In the genomic region with DNA sequence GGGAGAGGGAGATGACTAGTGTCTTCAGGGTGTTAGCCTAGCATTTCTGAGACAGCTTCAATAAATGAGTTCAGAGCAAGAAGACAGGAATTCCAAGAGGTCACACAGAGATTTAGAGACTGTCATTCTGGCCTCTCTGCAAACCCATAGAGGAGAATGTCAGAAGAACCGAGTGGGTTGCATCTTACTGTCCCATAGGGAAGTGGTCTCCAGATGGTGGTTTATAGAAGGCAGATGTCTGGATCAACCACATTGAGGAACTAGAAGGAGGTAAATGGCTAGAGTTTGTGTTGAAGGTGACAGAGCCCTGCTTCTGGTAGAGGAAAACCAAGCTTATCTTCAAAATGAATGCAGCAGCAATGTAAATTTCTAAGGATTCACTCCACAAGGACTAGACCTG, we compare ENCODE assay signal across 16 mouse cellular contexts.
"Had no signal": no experiment of that assay in that cellular context is flagged by ENCODE, and none has a peak within 500 bp of the region (broad histone marks: within the 10 kb centered on the region; RNA-seq: fewer than 3 reads in every experiment).

No protein-coding gene starts in this region.

- H3K4me1 ChIP-seq: liver, embryonic 13.5 days; liver, embryonic 15.5 days; midbrain, embryonic 13.5 days; midbrain, embryonic 15.5 days; neural tube, embryonic 12.5 days; stomach, embryonic 15.5 days had no signal

- H3K27ac ChIP-seq: liver, embryonic 13.5 days; liver, embryonic 15.5 days; macrophage; midbrain, embryonic 13.5 days; midbrain, embryonic 15.5 days; neural tube, embryonic 12.5 days; stomach, embryonic 15.5 days; stomach, postnatal 0 days had no signal

- H3K9me3 ChIP-seq: liver, embryonic 13.5 days; liver, embryonic 15.5 days; megakaryocyte, embryonic 14.5 days; midbrain, embryonic 13.5 days; midbrain, embryonic 15.5 days; neural tube, embryonic 12.5 days; stomach, embryonic 15.5 days had no signal

- H3K4me3 ChIP-seq: liver, embryonic 13.5 days; liver, embryonic 15.5 days; megakaryocyte, embryonic 14.5 days; midbrain, embryonic 13.5 days; midbrain, embryonic 15.5 days; neural tube, embryonic 12.5 days; stomach, embryonic 15.5 days had no signal

- DNase-seq: liver, embryonic 13.5 days; liver, postnatal 0 days; lung, embryonic 14.5 days; right cerebral cortex, postnatal 14 days; thymus, adult 2 months; thymus, postnatal 14 days; thymus, postnatal 36 days had no signal

- ATAC-seq: liver, postnatal 0 days; midbrain, embryonic 13.5 days; midbrain, embryonic 15.5 days had no signal

- H3K36me3 ChIP-seq: liver, embryonic 13.5 days; liver, embryonic 15.5 days; midbrain, embryonic 13.5 days; midbrain, embryonic 15.5 days; neural tube, embryonic 12.5 days; stomach, embryonic 15.5 days had no signal

- H3K4me2 ChIP-seq: liver, embryonic 13.5 days; liver, embryonic 15.5 days; lung, embryonic 14.5 days; midbrain, embryonic 11.5 days; midbrain, embryonic 13.5 days; midbrain, embryonic 15.5 days; neural tube, embryonic 12.5 days; stomach, embryonic 15.5 days had no signal

- H3K27me3 ChIP-seq: liver, embryonic 13.5 days; liver, embryonic 15.5 days; neural tube, embryonic 12.5 days; stomach, embryonic 15.5 days had no signal

- H3K9ac ChIP-seq: liver, embryonic 13.5 days; liver, embryonic 15.5 days; liver, postnatal 0 days; lung, embryonic 14.5 days; midbrain, embryonic 13.5 days; midbrain, embryonic 15.5 days; neural tube, embryonic 12.5 days; stomach, embryonic 15.5 days had no signal
